Mouse (Mus musculus): ENCODE data around the gene Frmd5.
"Not testable (repeated sequence)": the region's sequence is repeated elsewhere in the genome, so short reads cannot be mapped to it uniquely, and the experiment has no call there.

The Frmd5 gene

DNA sequence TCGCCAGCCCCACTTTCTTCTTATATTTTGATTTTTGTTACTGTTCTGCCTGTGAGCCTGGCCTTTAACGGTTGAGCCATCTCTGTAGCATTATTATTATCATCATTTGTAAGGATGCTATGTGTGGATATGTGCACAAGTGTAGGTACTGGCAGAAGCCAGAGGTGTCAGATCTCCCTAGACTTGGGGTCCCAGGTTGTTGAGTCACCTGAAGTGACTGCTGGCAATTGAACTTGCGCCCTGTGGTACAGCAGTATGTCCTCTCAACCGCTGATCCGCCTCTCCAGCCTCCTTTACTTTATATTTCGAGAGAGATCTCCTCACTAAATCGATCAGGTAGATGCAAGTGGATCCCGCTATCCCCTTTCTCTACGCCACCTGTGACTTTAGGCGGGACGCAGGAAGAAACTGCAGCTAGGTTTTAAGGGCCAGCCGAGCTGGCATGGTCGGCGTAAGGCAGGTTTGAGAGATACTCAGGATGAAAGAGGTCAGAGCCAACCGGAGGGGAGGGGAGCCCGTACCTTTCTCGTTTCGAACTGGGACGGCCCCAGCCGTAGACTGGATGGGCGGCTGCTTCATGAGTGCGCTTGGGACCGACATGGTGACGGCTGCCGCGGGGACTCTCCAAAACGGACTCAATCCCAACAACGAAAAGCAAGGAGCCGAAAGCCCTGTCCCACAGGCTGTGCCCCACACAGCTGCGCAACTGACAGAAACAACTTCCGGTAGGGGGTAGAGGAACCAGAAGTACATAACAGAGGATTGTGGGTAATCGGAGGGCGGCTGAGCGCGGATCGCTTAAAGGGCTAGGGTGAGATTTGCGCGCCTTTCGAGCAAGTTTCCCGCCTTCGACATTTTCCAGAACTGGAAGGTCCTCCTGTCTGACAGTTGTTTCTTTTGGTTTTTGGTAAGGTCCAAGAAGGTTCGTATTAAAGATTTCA lies 300.7 kb downstream of the Frmd5 start, which contains the start of the genes Mfap1a and Wdr76:
TSS of gene Mfap1a (minus strand) at position 724 of the 941 bp plus-strand sequence.
TSS of gene Wdr76 (plus strand) at position 782 of the 941 bp plus-strand sequence.
- peak; percentile 69 to 71 for DNase-seq (ENCODE audit: low spot score in 2 of 2)

DNA sequence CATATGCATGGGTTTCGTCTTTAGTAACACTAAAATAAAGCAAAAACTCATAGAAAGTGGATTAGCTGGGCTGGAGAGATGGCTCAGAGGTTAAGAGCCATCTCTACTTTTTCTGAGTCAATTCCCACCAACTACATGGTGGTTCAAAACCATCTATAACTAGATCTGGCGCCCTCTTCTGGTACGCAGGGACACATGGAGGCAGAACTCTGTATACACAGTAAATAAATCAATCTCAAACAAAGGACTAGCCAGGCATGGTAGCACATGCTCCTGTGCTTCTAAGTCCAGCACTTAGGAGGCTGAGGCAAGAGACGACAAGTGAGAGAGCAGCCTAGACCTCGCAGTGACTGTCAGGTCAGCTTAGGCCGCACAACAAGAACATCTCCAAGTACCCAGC lies 305.3 kb downstream of the Frmd5 start:
- not testable (repeated sequence) for DNase-seq (ENCODE audit: low spot score in 2 of 2)

Data from frontal cortex, postnatal 14 days (tissue).